Mouse (Mus musculus) forebrain, embryonic 13.5 days (tissue): ENCODE results near the gene Epha8. TPM values are rescaled to one million over a fixed set of nuclear protein-coding genes. Genes with fewer than 3 reads are reported as not detected.

ENCODE experiments used
- ATAC-seq: fragments of 200-750 bp; cut with Nextera tagmentation; 2 replicates; pipeline ENCODE4 v1.8.0; 2017
- H3K27ac ChIP-seq: fragments of 300-500 bp; sonication (generic); 2 replicates; pipeline ENCODE4 v1.5.1; 2015; ENCODE audit warnings: inconsistent platforms, mild to moderate bottlenecking, moderate library complexity
- H3K27me3 ChIP-seq: fragments of 300-500 bp; sonication (generic); 2 replicates; pipeline ENCODE4 v1.6.1; 2015; ENCODE audit warnings: mild to moderate bottlenecking, inconsistent platforms
- H3K36me3 ChIP-seq: fragments of 300-500 bp; sonication (generic); 2 replicates; pipeline ENCODE4 v1.6.1; 2015; ENCODE audit warnings: mild to moderate bottlenecking, inconsistent platforms; ENCODE audit not compliant: poor library complexity, severe bottlenecking
- H3K4me1 ChIP-seq: fragments of 300-500 bp; sonication (generic); 2 replicates; pipeline ENCODE4 v1.6.1; 2015; ENCODE audit warnings: inconsistent platforms
- H3K4me2 ChIP-seq: fragments of 300-500 bp; sonication (generic); 2 replicates; pipeline ENCODE4 v1.6.1; 2015; ENCODE audit warnings: inconsistent platforms, mild to moderate bottlenecking, moderate library complexity
- H3K4me3 ChIP-seq: fragments of 300-500 bp; sonication (generic); 2 replicates; pipeline ENCODE4 v1.5.1; 2015; ENCODE audit warnings: mild to moderate bottlenecking, inconsistent platforms
- H3K9ac ChIP-seq: fragments of 300-500 bp; sonication (generic); 2 replicates; pipeline ENCODE4 v1.6.1; 2015; ENCODE audit warnings: mild to moderate bottlenecking, inconsistent platforms
- H3K9me3 ChIP-seq: fragments of 300-500 bp; sonication (generic); replicated peaks from 2 replicates; pipeline ENCODE4 v1.6.1; 2016; ENCODE audit warnings: inconsistent platforms
- WGBS: fragments of 180-500 bp; shearing (Covaris S2); methylation state at CpG from one replicate; pipeline ENCODE4 v1.1.7; 2015; 5-methylcytosine and 5-hydroxymethylcytosine counted together
- polyA plus RNA-seq: library from polyadenylated mRNA; unstranded; fragments of >200 nt; fragmentation: Nextera tagmentation; extraction: Ambion mirVana; gene quantifications from 2 replicates; pipeline ENCODE4 v1.2.1, GENCODE M21; 2015

Gene Epha8
- 1.1 and 1.3 TPM in 2 replicates for polyA plus RNA-seq

GRCm38 (mm10) chr4:136956751-136957446 is at the start of gene Epha8:
Gene Epha8 (minus strand): TSS chr4:136956816.
- peak within 1 kb of the TSS; percentile 87 for H3K4me2 ChIP-seq
- H3K27me3 ChIP-seq, result peaks cover 82% of the 10 kb centered on the region
- WGBS, result 2% methylated on average over 52 of the region's 75 CpGs
- no peaks in the 10 kb centered on the region for H3K9me3 ChIP-seq
- H3K27ac ChIP-seq, result no peak within 1 kb of the TSS
- peaks cover 12% of the 10 kb centered on the region for H3K4me1 ChIP-seq
- peak within 1 kb of the TSS; percentile 65 for H3K9ac ChIP-seq
- no peaks in the 10 kb centered on the region for H3K36me3 ChIP-seq
- H3K4me3 ChIP-seq, result peak within 1 kb of the TSS; percentile 49
- peak; percentile 77 for ATAC-seq

GRCm38 (mm10) chr4:137001825-137002224 is 45.2 kb upstream of the Epha8 start:
- ATAC-seq, result no peak
- H3K9me3 ChIP-seq, result no peaks in the 10 kb centered on the region
- H3K9ac ChIP-seq, result no peak overlapping the region
- H3K4me2 ChIP-seq, result no peak overlapping the region
- H3K27me3 ChIP-seq, result no peaks in the 10 kb centered on the region
- no peak overlapping the region for H3K4me3 ChIP-seq
- WGBS, result 83% methylated on average over 3 of the region's 3 CpGs
- peaks cover 14% of the 10 kb centered on the region; the same call in 1 of the 2 replicates for H3K4me1 ChIP-seq
- H3K36me3 ChIP-seq, result peaks cover 4% of the 10 kb centered on the region; the same call in 1 of the 2 replicates
- no peak overlapping the region for H3K27ac ChIP-seq

- Histone ChIP-seq H3K27ac (no peak overlapping the region), H3K9me3 (no peaks in the 10 kb centered on the region), H3K4me3 (no peak overlapping the region), H3K4me1 (peaks cover 15% of the 10 kb centered on the region; the same call in 1 of the 2 replicates), H3K27me3 (no peaks in the 10 kb centered on the region), H3K36me3 (peaks cover 10% of the 10 kb centered on the region), H3K4me2 (no peak overlapping the region), H3K9ac (no peak overlapping the region)
- 64% methylated on average over 7 of the region's 7 CpGs for WGBS
- no peak for ATAC-seq
Observed at GRCm38 (mm10) chr4:137001020-137001419, 44.4 kb upstream of the Epha8 start.

GRCm38 (mm10) chr4:136998371-136998770 is 41.8 kb upstream of the Epha8 start:
- H3K27ac ChIP-seq, result no peak overlapping the region
- H3K4me2 ChIP-seq, result no peak overlapping the region
- no peaks in the 10 kb centered on the region for H3K27me3 ChIP-seq
- H3K9me3 ChIP-seq, result no peaks in the 10 kb centered on the region
- ATAC-seq, result no peak
- no peak overlapping the region for H3K4me3 ChIP-seq
- H3K4me1 ChIP-seq, result peaks cover 11% of the 10 kb centered on the region; the same call in 1 of the 2 replicates
- H3K36me3 ChIP-seq, result peaks cover 35% of the 10 kb centered on the region
- H3K9ac ChIP-seq, result no peak overlapping the region
- WGBS, result 82% methylated on average over 7 of the region's 7 CpGs

- no peak for ATAC-seq
- 92% methylated on average over 12 of the region's 12 CpGs for WGBS
Observed at GRCm38 (mm10) chr4:136997723-136998345, 41.2 kb upstream of the Epha8 start.

DNA sequence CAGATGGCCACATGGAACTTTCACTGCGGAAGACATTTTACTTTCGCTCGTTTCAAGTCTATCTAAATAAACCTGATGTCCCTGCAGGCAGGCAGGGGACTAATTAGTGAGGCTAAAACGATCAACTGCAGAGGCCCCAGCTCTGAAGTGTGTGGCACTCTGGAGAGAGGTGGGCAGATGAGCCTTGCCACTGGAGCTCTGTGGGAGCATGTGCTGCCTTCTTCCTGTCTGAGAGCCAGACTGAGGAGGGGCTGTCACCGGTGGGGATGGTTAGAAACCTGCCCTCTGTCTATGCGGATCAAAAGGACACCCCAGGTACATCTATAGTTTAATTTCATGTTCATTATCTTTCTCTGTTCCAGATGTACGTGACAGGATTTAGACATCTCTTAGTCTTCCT is 40.3 kb upstream of the Epha8 start:
- Histone ChIP-seq H3K4me1 (peaks cover 11% of the 10 kb centered on the region; the same call in 1 of the 2 replicates), H3K4me3 (no peak overlapping the region), H3K36me3 (peaks cover 46% of the 10 kb centered on the region), H3K9me3 (no peaks in the 10 kb centered on the region), H3K4me2 (no peak overlapping the region), H3K27ac (no peak overlapping the region), H3K9ac (no peak overlapping the region), H3K27me3 (no peaks in the 10 kb centered on the region)
- ATAC-seq, result no peak
- WGBS, result 64% methylated on average over 7 of the region's 7 CpGs

More at GRCm38 (mm10) chr4:136997723-136998345, 41.2 kb upstream of the Epha8 start:
- H3K27me3 ChIP-seq, result no peaks in the 10 kb centered on the region
- no peak overlapping the region for H3K27ac ChIP-seq
- no peak overlapping the region for H3K9ac ChIP-seq
- no peak overlapping the region for H3K4me2 ChIP-seq
- no peak overlapping the region for H3K4me3 ChIP-seq
- peaks cover 41% of the 10 kb centered on the region for H3K36me3 ChIP-seq
- H3K9me3 ChIP-seq, result no peaks in the 10 kb centered on the region
- peaks cover 11% of the 10 kb centered on the region; the same call in 1 of the 2 replicates for H3K4me1 ChIP-seq

- Histone ChIP-seq H3K9me3 (no peaks in the 10 kb centered on the region), H3K4me2 (no peak overlapping the region), H3K4me3 (no peak overlapping the region), H3K36me3 (peaks cover 51% of the 10 kb centered on the region), H3K4me1 (peaks cover 11% of the 10 kb centered on the region; the same call in 1 of the 2 replicates), H3K27me3 (no peaks in the 10 kb centered on the region), H3K9ac (no peak overlapping the region), H3K27ac (no peak overlapping the region)
- no peak for ATAC-seq
- WGBS, result 83% methylated on average over 14 of the region's 14 CpGs
Observed at GRCm38 (mm10) chr4:136995361-136995760, 38.7 kb upstream of the Epha8 start.

DNA sequence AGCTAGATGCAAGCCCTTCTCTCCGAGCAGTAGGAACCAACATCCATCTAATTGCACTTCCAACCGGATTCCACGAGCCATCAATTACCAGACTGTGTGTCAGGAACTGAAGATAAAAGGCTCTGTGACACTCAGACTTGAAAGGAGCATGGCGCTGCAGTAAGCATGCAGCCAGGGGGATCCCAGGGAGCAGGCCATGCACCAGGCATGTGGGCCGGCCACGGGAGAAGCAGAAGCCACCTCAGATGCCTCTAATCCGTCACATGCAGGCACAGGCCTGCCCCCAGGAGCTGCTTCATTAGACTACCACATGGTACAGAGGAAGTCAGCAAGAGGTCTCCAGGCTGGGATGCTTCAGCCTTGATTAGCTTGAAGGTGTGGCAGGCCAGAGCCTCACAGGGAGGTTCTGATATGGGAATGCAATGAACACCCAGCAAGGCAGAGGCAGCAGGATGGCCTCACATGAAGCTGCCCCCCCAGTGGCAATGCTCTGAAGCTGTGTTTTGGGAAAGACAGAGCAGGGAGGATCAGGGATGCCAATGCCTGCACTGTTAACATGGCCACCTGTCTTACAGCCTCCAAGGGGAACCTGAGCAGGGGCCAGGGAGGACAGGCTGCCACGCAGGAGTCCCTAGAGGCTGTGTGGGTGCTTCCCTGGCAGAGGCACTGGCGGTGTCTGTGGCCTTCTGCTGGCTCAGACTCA is 25.5 kb upstream of the Epha8 start:
- WGBS, result 52% methylated on average over 9 of the region's 9 CpGs
- no peak overlapping the region for H3K9ac ChIP-seq
- H3K36me3 ChIP-seq, result peaks cover 19% of the 10 kb centered on the region
- H3K9me3 ChIP-seq, result no peaks in the 10 kb centered on the region
- H3K27ac ChIP-seq, result peak overlapping the region; percentile 62
- H3K4me3 ChIP-seq, result no peak overlapping the region
- H3K4me2 ChIP-seq, result no peak overlapping the region
- ATAC-seq, result peak; percentile 60
- 0 out of 2 replicates have a peak, but pooled peaks cover 6% of the 10 kb centered on the region for H3K27me3 ChIP-seq
- peaks cover 24% of the 10 kb centered on the region for H3K4me1 ChIP-seq

DNA sequence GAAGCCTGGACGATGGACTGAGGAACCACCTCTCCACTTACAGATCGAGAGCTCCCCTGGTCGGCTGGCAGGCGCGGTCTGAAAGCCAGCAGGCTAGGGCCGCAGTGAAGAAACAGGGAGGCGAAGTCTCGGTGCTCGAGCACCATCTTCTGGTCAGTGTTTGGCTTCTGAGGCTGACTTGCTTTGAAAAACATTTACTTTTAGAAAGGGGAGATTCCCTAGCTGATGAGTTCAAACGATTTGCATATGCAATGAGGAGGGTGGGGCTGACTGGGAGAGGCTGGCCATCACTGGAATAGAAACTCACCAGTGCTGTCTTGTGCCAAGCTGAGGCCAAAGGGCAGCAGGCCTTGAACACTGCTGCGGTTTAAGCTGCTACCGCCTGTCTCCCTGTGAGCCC is 24.7 kb upstream of the Epha8 start:
- 0 out of 2 replicates have a peak, but pooled peaks cover 6% of the 10 kb centered on the region for H3K27me3 ChIP-seq
- H3K27ac ChIP-seq, result no peak overlapping the region
- H3K36me3 ChIP-seq, result peaks cover 11% of the 10 kb centered on the region
- no peaks in the 10 kb centered on the region for H3K9me3 ChIP-seq
- WGBS, result 5% methylated on average over 12 of the region's 12 CpGs
- no peak overlapping the region for H3K4me3 ChIP-seq
- peaks cover 24% of the 10 kb centered on the region for H3K4me1 ChIP-seq
- peak; percentile 58 for ATAC-seq
- H3K9ac ChIP-seq, result no peak overlapping the region
- H3K4me2 ChIP-seq, result no peak overlapping the region

GRCm38 (mm10) chr4:136980921-136981320 is 24.3 kb upstream of the Epha8 start:
- Histone ChIP-seq H3K4me2 (no peak overlapping the region), H3K27ac (no peak overlapping the region), H3K4me3 (no peak overlapping the region), H3K9ac (0 out of 2 replicates have a peak overlapping the region, but pooled peaks have one; percentile 4), H3K9me3 (no peaks in the 10 kb centered on the region), H3K4me1 (peaks cover 24% of the 10 kb centered on the region), H3K36me3 (peaks cover 6% of the 10 kb centered on the region; the same call in 1 of the 2 replicates), H3K27me3 (0 out of 2 replicates have a peak, but pooled peaks cover 6% of the 10 kb centered on the region)
- no peak for ATAC-seq
- WGBS, result 62% methylated on average over 4 of the region's 4 CpGs

DNA sequence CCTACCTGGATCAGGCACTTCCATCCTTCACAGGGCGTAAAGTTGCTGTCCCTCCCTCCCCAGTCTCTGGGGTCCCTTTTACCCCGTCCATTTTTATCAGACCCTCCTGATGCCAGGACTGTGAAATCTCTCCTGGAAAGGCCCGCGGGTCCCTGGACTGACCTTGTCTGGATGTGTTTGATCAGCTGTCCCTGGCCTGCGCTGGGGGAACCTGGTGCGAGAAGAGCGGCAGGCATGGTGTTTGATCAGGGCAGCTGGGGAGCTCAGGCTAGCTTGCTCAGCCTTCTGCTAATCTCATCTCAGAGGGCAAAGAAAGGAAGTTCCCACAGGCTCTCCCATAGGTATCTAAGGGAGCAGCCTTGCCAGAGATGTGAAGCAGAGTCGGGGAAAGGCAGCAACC is 20.6 kb upstream of the Epha8 start:
- Histone ChIP-seq H3K36me3 (no peaks in the 10 kb centered on the region), H3K27ac (no peak overlapping the region), H3K9me3 (no peaks in the 10 kb centered on the region), H3K9ac (no peak overlapping the region), H3K4me3 (no peak overlapping the region), H3K4me1 (peaks cover 21% of the 10 kb centered on the region), H3K27me3 (peaks cover 10% of the 10 kb centered on the region; the same call in 1 of the 2 replicates), H3K4me2 (no peak overlapping the region)
- no peak for ATAC-seq
- WGBS, result 63% methylated on average over 8 of the region's 8 CpGs

GRCm38 (mm10) chr4:136970939-136971338 is 14.3 kb upstream of the Epha8 start:
- Histone ChIP-seq H3K36me3 (no peaks in the 10 kb centered on the region), H3K4me2 (no peak overlapping the region), H3K27me3 (peaks cover 30% of the 10 kb centered on the region), H3K4me1 (peaks cover 36% of the 10 kb centered on the region), H3K4me3 (no peak overlapping the region), H3K9me3 (no peaks in the 10 kb centered on the region), H3K9ac (no peak overlapping the region), H3K27ac (no peak overlapping the region)
- 6% methylated on average over 6 of the region's 6 CpGs for WGBS
- ATAC-seq, result no peak
